Mouse (Mus musculus) bone marrow macrophage, adult 2 months (primary cell): Measurements from ENCODE around the gene Fank1.

Experiments
- CTCF ChIP-seq: IDR thresholded peaks from 2 replicates; pipeline ENCODE4 v1.5.1; 2012; ENCODE audit warnings: low read depth, mild to moderate bottlenecking, low read length, moderate library complexity
- POLR2A ChIP-seq: IDR thresholded peaks from 2 replicates; pipeline ENCODE4 v1.6.1; 2012; ENCODE audit warnings: mild to moderate bottlenecking, low read depth, low read length, borderline replicate concordance

DNA sequence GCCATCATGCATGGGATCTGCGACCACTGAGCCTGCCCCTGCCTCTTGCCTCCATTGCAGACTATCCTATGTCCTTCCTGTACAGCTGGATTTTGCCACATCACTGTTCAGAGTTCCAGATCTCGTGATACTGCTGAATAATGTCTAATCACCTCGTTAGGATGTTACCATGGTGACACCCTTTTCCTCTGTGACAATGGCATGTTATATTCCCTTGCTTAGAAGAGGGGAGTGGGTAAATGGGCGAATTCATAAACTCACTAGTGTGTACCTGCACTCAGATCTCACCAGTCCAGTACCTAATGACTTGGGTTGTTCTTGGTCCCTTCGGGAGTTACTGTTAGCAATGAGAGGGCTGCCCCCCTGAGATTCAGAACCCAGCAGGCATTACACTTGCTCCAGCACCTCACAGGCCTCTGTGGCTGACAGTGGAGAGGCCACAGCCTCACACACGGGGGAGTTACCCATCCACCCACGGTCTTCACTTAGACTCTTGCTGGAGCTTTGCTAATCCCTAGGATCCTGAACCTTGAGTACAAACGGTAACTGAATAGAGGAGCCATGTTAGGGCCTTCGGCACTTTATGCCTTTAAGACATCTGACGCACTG, 11.3 kb upstream of the Fank1 start:
- TF ChIP-seq POLR2A (no peak), CTCF (no peak)
